Mouse (Mus musculus): ENCODE data around the gene Cnn1.

GRCm38 (mm10) chr9:22149426-22150248 lies 50.6 kb downstream of the Cnn1 start:
- TF ChIP-seq CTCF (IDR thresholded peaks at IDR 0.05; ENCODE audit: low read depth) (no peak), EP300 (IDR thresholded peaks at IDR 0.05; ENCODE audit: low read depth) (no peak)

Measured in heart, postnatal 0 days (tissue).